Comparison of ENCODE assay signal across 1 mouse cellular context in the genomic region with DNA sequence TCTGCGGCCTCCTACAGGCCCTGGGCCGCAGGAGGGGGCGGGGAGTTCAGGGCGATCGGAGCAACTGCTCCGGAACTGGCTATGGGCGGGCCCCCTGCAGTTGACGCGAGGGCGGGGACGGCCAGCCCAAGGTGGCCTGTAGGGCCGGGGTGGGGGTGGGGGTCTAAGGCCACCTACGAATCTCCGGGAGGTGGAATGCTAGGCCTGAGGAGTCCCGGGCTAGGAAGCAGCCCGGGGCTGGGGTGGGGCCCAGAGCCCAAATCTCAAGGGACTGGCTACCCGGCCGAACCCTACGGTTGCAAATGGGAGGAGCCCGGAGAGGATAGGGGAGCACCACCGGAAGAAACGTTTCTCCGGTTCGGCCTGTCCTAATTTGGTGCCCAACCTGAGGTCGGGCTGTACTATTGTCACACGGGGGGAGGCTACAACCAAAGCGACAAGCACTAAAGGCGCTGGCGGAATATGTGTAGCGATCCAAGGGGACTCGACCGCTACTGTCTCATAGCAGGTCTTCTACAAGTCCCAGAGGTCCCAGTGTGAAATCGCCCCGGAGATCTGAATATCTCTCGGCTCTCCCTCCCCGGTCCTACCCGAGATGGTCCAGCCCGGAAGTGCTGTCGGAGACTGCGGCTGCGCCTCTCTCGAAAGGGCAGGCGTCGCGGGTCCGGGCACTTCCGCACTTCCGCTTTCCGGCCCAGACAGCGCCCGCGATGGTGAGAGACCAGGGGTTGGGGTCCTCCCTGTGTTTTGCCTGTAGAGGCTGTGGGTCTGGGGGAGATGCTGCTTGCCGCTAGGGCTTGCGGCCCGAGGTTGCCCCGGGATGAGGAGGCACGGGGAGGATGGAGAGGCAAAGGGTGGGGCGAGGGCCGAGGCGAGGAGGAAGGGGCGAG.
TF ChIP-seq lines count a peak whose summit lies in the region.

A gene (minus strand): TSS at position 388 of the 890 bp plus-strand sequence.
A gene (plus strand): TSS at position 620 of the 890 bp plus-strand sequence.

TF ChIP-seq in CH12.LX, 34 proteins besides CTCF, POLR2A, EP300 and RAD21 (continued from another document):
- peak; percentile 54 for TF ChIP-seq UBTF (IDR thresholded peaks at IDR 0.05; ENCODE audit: low read depth, low read length)
- TF ChIP-seq KAT2A (IDR thresholded peaks at IDR 0.05; ENCODE audit: insufficient replicate concordance, low read length) = peak; percentile 42; the same call in 1 of the 2 replicates
- TF ChIP-seq TCF12 (IDR thresholded peaks at IDR 0.05; ENCODE audit: low read depth, low read length) = peak; percentile 92
- peak; percentile 55 for TF ChIP-seq BHLHE40 (IDR thresholded peaks at IDR 0.05; ENCODE audit: low read depth, low read length)
- TF ChIP-seq JUN (IDR thresholded peaks at IDR 0.05; ENCODE audit: insufficient read depth, low read depth, low read length) = no peak
- TF ChIP-seq POLR2AphosphoS2 (IDR thresholded peaks at IDR 0.05; ENCODE audit: low read depth, low read length) = peak; percentile 69; the same call in 1 of the 2 replicates
- TF ChIP-seq TBP (conservative IDR thresholded peaks at IDR 0.05; ENCODE audit: low read depth, low read length) = peak; percentile 74; the same call in 1 of the 2 replicates
- TF ChIP-seq NELFE (IDR thresholded peaks at IDR 0.05; ENCODE audit: low read depth, low read length) = peak; percentile 83
- peak; percentile 88 for TF ChIP-seq SIN3A (IDR thresholded peaks at IDR 0.05; ENCODE audit: low read length)
- peak; percentile 84 for TF ChIP-seq NRF1 (IDR thresholded peaks at IDR 0.05; ENCODE audit: low read depth, low read length)
- no peak for TF ChIP-seq JUND (conservative IDR thresholded peaks at IDR 0.05; ENCODE audit: low read depth, low read length)
- TF ChIP-seq RCOR1 (conservative IDR thresholded peaks at IDR 0.05; ENCODE audit: low read depth, low read length) = no peak
- no peak; the same call in 1 of the 2 replicates for TF ChIP-seq MAX (IDR thresholded peaks at IDR 0.05; ENCODE audit: low read length)
- TF ChIP-seq CHD2 (IDR thresholded peaks at IDR 0.05; ENCODE audit: low read length) = peak; percentile 29; the same call in 1 of the 2 replicates
- TF ChIP-seq MXI1 (IDR thresholded peaks at IDR 0.05; ENCODE audit: low read depth, low read length) = peak; percentile 36
